Mouse (Mus musculus) right cerebral cortex, postnatal 4 days (tissue): Measurements from ENCODE around the gene Nr2e3.
A peak's percentile ranks its signal among the peaks of the same experiment; 100 is the strongest.
"Not testable (repeated sequence)": the region's sequence is repeated elsewhere in the genome, so short reads cannot be mapped to it uniquely, and the experiment has no call there.

ENCODE experiments used
- DNase-seq: peaks from one replicate; pipeline ENCODE4 v3.0.0-alpha.2; 2022

Nr2e3 gene

DNA sequence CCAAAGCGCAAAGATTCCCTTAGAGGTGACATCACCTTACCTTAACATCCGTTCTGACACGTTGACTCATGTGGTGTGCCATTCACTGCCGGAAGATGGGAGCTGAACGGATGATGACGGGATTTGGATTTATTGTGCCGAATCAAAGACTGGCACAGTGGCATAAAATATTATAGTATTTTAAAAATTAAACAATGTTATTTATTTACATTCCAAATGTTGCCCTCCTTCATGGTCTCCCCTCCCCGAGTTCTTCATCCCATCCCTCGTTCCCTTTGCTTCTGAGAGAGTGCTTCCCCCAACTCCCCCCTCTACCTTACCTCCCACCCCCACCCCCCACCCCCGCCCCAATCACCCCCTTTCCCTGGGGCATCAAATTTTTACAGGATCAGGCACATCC is at the start of gene Nr2e3:
Nr2e3 (minus strand) TSS at position 101 of the 400 bp plus-strand sequence.
- no peak for DNase-seq

DNA sequence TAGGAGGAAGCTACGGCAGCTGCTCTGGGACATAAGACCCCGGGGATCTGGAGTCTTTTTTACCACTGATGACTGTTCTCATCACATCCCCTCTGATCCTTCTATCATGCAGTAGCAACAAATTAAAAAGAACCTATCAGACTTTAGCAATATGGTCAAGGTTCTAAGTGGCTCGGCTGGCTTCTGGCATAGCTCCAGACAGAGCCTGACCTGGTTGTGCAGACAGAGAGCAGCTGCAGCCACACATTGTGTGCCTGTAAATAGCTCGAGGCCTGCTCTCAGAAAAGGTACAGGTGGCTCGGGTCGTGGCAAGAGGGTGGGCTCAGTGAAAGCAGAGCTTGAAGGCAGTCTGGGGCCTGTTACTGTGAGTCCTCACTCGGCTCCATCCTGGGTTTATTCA is 48.5 kb upstream of the Nr2e3 start:
- no peak for DNase-seq

DNA sequence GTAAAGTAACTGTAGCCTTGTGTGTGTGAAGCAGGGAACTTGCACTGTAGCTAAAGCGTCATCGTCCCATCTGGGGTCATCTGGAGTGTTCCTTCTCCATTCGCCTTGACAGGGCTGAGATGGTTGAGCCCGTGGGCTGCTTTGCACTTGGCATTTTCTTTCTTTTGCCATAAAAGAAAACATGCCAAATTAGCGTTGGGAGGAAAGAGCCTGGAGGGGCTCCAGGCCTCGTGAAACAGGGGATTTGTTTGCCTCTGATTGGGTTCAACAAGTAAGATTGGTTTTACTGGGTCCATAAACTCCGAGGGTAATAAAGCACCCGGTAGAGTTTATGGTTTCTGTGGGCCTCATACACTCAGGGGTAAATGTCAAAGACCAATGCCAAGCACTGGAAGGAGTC is 41.9 kb upstream of the Nr2e3 start:
- DNase-seq, result no peak

DNA sequence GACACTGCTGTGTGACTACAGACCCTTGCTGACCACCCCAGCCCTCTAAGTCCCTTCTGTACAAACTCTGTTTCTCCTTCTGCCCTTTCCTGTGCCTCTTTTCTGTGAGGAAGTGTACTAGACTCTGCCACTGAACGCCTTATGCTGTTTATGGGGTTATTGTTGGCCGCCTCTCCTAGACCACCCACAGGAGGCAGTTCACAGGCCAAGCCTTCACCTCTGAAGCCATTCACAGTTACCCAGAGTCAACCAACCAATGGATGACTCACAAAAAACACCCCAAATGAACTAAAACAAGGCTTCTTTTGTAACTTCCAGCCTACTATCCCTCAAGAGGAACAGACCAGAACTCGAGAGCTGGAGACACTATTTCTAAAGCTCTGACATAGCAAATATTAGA is 41.0 kb upstream of the Nr2e3 start:
- no peak for DNase-seq

DNA sequence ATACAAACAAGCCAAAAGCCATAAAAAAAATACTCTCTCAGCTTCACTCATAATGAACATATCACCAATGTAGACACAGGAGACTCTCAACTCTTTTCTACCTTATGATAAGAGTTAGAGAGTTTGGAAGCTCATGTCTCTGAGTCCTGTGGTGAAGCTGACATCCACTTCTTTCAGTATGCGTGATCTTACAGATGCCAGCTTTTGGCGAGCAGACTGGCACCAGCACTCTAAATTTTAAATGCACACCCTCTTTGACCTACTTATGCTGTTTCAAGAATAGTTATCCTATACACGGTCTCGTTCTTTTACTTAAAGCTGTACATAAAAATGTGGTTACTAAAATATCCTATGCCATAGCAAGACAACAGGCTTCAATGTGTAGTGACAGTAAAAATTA is 37.3 kb upstream of the Nr2e3 start:
- no peak for DNase-seq

DNA sequence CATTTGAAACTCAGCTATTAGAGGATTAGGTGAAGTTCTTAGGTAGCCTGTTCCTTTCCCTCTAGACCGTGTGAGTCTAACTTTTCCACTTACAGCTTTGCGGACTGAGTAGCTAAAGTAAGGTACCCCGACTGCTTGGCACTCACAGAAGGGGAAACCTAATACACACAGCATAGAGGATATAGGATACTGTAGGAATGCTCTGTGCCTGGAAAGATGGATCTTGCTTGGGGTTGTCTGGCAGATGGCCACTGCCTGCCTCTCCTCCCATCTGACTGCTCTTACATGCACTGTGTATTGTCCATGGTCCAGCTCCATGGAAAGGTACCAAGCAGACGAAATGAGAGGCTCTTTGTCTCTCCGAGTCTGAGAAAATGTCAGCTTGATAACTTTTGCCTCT is 30.9 kb upstream of the Nr2e3 start:
- no peak for DNase-seq

DNA sequence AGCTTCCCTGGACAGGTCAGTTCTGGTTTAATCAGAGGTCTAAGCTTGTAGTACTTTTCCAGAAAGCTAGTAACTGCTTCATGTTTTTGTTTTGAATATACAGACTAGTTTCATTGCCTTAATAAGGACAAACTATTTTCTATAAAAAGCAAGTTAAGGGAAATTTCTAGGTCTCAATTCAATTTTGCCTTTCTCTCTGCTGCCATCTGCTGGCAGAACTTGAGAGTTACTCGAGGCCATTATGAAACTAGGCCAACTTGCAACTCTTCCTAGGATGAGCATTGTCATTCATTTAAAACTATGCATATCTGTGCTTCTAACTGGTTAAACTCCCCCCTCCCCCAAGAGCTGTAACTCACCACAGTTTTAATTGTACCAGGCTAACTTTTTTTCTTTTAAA is 29.4 kb upstream of the Nr2e3 start:
- DNase-seq, result peak; percentile 80

DNA sequence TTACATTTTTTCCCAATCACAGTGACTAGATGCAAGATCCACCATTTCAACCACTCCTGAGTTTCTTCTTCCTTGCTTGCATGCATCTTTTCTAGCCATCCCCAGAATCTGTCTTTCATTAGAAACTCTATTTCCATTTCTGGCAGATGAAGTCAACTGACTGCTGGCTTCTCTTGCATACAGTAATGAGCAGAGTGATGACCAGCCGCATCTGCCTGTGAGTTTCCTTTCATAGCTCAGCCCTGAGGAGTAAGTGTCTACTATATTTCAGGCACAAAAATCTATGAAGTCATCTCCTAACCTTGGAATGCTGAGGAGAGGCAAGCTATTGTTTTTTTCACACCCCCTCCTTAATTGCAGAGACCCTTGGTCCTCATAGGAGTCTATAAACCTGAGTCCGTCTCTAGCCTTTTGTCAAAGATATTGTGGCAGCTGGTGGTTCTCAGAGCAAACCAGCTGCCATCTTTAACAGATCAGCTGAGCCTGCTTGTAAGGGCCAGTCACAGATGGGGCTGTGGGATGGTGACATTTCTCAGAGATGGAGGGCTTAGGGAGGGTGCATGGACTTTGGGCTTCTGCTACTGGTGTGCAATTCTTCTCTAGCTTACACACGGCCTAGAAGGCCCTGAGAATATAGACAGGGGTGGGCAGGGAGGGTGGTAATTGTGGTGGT is 25.6 kb upstream of the Nr2e3 start:
- DNase-seq, result no peak

DNA sequence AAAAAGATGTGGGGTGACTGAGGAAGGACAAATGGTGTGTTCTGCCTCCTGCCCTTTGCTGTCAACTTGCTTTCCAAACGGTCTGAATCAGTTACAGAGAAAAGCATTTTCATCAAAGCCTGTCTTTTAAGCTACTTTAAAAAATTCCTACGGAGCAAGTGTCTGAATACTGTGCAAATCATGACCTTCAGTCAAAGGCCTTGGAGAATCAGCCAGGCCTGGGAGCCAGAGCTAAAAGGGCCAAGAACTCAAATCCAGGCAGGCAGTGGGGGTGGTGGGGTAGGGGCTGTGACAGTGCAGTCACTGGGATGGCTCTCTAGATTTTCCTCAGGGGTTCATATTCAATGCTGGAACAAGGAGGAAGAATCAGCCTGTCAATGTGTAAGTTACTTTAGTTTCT is 20.7 kb upstream of the Nr2e3 start:
- no peak for DNase-seq

DNA sequence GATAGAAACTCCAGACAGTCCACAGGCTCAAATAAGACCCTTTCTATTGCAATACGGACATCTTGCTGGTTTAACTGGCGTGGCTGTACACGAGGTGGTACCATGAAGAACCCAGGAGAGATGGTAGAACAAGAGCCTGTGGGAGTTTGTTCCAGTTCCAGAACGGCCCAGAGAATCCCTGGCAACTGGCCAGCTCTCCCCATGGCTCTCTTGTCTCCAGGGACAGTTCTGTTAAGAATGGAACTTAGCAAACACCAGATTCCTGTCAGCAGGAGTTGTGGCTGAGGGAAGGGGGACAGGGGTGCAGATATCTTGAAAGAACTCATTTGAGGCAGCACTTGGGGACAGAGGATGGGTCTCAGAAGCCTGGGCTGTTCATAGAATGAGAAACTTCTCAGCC is 10.8 kb upstream of the Nr2e3 start:
- DNase-seq, result no peak

DNA sequence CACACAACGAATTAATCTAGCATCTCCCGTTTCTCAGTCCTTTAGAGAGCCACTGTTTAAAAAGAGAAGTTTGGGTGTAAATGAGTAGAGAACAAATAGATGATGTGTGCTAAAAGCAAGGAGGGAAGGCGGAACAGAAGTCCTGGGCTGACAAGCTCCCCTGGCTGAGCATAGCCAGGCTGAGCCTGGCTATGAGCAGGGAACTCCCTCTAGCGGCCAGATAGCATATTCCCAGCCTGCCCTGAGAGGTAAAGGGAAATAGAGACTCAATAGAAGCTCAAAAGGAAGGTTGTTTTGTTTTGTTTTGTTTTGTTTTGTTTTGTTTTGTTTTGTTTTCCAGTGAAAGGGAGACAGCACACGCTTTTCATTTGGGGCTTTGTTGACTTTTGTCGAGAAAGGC is 8.9 kb upstream of the Nr2e3 start:
- peak; percentile 67 for DNase-seq

DNA sequence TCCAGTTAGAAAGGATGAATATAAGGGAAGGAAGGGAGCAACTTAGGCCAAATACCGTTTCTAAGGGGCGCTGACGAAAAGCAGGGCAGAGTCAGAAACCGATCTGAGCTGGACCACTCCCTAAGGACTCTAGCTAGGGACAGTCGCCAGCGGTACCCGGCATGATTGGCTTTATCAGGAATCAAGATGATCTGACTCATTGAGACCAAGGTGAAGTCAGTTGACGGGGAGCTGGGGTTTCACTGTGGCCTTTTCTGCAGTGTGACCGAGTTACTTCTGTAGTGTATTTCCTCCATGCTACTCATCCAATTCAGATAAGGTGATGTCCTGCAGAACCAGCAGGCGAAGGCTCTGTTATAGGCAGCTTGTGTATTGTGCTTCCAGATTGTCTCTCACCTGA is 4.6 kb upstream of the Nr2e3 start:
- DNase-seq, result no peak

DNA sequence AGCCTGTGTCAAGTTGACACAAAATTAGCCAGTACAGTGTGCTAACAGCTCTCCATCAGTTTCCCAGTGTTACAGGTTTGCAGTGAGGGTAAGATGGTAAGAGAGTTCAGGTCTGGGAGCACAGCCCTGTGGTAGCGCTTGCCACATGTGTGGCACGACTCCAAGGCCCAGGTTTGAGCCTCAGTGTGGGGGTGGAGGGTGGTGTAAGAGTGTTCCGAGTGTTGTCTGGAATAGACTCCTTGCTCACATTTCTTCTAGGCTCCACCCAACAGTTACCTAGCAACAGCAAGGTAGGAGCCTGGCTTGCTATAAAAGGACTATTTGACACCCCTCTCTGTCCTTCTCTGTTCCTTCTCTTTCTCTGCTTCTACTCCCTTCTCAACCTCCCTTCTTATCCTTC is 3.9 kb upstream of the Nr2e3 start:
- DNase-seq, result no peak

DNA sequence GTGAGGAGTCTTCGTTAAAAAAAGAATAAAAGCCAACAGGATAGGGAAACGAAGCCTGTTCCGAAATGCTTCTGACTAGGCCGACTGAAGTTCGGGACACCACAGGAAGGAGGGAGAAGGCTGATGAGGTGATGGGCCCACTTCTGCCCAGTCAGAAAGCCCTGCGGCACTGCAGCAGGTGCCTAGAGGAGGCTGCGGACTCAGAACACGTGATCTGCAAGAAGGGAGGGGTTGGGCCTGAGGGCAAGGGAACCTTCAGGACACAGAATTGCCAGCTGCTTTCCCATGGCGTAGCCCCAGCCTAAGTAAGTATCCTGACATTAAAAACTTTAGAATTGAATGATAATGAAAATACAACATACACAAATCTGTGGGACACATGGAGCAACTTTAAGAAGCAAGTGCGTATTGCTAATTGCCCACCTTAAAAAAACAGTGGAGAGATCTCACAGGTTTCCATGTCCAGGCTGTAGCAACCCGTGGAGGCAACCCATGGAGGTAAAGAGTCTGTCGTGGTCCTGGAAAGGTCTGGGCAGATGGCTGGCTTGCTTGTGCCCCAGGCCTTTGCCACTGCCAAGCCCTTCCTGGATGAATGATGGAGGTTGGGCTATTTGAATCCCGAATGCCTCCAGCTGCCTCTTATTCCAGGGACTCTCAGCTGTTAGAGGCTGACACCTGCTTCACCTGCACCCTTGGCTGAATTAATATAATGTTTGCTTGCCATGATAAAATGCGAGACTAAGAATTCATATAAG is 919 bp upstream of the Nr2e3 start:
- no peak for DNase-seq

DNA sequence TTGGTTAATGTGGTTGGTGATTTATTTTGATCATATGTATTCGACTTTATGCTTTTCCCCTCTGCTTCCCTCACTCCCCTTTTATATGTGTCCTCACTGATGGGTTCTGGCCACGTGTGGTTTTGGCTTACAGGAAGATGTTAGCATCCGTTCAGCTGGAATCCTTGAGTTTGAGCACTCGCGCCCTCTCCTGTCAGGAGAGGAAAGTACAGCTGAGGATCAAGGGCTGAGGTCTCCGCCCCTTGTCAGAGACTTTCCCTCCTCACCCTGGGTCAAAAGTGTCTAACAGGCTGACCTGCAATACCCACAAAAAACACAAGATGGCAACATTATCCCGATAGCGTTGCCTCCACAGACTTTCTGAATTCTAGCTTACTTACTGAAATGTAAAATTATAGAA is 1.2 kb downstream of the Nr2e3 start:
- DNase-seq, result peak; percentile 60

DNA sequence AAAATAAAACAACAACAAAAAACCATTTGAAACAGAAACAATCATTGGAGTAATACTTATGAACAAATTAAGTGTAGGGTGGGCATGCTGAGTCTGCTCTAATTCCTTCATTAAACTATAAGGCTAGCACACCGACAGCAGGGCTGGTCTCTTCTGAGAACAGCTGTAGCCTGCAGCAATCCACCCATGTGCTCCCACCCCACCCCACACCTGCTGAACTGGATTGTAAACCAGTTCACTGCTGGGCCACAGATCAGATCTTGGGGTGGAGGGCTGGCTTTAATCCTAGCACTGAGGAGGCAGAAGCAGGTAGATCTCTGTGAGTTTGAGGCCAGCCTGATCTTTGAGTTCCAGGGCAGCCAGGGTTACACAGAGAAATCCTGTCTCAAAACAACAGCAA is 2.3 kb downstream of the Nr2e3 start:
- DNase-seq, result not testable (repeated sequence)

DNA sequence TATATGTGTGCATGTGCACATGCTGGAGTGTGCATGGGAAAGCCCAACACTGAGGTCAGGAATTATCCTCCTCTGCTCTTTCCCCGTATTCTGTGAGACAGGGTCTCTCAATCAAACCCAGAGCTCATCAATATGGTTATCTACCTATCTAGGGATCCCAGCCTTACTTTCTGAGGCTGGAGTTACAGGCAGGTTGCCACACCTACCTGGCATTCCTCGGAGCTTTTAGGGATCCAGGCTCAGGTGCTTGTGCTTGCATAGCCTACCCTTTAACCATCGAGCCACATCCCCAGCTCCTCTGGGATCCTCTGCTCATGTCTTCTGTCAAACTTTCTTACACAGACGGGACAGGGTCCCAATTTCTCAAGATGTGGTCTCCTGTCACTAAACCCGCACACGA is 4.0 kb downstream of the Nr2e3 start:
- no peak for DNase-seq

DNA sequence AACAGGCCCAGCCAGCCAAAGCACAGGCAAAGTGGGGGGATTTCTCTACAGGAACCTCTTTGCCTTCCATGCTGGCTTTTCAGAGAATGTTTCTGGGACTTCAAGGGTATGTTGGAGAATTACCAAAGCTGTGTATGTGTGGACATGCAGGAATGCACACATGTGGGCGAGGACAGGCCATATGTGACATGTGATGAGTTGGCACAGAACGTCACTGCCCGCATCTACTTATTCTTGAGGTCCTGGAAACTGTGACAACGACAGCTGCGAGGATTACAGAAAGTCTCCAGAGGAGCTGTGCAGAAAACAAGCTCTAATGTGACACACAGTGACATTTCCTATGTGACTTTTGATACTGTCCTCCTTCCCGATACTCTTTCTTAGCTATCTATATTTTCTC is 4.8 kb downstream of the Nr2e3 start:
- no peak for DNase-seq

DNA sequence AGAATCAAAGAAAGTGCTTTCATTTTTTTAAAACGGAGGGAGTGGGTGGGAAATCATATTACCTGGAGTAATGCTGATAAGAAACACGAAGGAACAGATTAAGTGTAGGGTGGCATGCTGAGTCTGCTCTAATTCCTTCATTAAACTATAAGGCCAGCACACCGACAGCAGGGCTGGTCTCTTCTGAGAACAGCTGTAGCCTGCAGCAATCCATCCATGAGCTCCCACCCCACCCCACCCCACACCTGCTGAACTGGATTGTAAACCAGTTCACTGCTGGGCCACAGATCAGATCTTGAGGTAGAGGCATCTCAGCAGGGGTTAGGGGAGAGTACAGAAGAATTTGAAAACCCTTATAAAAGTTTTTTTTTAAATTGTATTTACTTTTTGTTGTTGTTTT is 5.3 kb downstream of the Nr2e3 start:
- DNase-seq, result no peak

DNA sequence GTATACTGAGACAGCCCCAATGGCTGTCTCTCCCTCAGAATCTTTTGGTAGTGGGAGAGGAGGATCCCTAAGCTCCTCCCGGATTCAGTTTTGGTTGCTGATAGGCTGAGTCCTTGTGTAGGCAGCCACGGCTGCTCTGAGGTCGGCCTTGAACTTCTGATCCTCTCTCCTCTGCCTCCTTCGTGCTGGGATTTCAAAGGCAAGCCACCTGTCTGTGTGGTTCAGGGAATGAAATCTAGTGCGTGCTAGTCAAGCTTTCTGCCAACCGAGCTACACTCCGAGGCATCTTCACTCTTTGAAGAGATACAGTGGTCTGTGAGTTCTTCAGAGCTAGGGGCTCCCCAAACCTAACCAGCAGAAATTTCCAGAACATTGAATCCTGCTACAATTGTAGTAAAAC is 6.9 kb downstream of the Nr2e3 start:
- DNase-seq, result no peak

DNA sequence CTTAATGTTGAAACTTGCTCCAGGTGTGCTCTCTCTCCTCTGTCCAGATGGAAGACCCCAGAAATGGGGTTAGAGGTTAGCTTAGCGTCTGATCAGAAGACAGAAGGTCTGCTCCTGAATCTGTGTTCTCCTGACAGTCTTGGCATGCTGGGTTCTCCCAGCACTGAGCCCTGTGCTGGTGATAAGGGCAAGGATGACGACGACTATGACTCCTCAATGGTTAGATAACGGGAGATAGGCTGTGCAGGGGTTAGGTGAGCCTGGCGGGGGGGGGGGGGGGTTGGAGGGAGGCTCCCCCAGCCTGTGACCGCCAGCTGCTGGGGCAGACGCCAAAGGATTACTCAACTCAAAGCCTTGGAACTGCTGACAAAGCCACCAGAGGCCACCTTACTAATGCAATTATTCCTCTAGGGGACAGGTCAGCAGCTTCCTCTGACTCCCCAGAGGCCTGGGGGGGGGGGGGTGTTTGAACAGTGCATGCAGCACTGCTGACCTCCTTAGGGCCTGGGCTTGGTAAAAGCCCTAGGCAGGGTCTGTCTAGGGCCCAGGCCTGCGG is 7.9 kb downstream of the Nr2e3 start:
- DNase-seq, result no peak

DNA sequence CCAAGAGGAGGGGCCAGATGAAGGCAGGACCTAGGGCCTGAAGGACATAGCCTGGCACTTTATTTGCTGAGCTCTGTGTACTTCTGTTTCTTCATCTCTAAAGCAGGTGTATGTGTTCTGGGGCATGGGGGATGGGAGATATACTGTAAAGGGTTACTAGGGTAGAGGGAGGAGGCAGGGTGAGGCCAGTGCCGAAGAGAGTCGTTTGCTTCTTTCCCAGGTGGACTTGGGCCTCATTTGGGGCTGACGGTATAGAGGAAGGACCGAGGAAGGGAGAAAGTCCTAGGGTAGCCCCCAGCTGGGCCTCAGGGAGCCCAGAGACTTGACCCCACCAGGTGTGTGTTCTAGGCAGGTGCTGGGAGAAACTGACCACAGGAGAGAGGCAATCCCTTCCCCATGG is 8.5 kb downstream of the Nr2e3 start:
- DNase-seq, result no peak

DNA sequence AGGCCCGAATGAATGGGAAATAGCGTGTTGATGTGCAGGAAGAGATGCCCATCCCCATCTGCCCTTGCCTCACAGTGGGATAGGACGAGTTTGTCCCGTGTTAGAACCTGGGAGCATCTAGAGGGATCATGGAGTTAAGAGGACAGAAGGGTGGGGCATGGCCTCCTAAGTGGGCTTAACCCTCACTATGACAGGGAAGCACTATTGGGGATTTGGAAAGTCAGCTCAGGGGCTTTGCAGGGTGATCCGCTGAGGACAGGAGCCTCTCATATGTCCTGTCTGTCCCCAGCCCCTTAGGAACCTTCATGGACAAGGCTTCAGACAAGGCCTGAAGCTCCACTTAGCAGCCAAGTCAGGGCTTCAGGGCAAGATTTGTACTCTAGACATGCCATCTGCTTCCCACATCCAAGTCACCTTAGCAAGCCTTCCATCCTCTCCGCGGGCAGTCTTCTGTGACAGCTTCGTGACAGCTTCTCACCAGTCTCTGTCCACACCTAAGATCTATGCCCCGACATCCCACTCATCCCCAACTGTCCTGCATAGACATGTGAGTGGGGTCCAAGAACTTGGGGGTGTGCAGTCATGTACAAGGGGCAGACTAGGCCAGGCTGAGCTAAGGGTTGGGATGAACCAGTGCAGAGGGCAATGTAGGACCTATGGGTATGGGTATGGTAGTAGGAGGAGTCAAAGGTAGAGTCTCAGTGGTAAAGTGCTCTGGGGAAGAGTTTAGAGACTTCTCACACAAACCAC is 9.3 kb downstream of the Nr2e3 start:
- DNase-seq, result no peak

DNA sequence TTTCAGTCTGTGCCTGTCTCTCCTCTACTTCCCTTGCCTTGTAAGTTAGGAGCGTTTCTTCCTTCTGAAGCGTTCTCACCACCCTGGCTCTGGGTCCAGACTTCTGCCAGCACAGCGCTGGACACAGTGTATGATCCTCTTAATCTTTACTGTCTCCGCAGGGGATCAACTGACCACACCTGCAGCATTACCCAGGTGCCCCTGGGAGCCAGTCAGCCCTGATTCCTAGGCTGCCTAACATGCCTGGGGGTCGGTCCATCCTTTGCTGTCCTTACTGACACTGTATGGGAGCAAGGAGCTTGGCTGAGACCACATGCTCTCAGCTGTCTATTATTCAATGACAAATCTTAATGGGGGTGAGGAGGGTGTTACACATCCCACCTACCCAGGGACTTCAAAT is 10.5 kb downstream of the Nr2e3 start:
- no peak for DNase-seq
